Mouse (Mus musculus) CH12.LX (cell line): ENCODE measurements around the gene Shbg. TPM values are rescaled to one million over a fixed set of nuclear protein-coding genes. Genes with fewer than 3 reads are reported as not detected.
A peak's percentile ranks its signal among the peaks of the same experiment; 100 is the strongest.

Experiments
- DNase-seq: peaks from one replicate; pipeline ENCODE4 v3.0.0-alpha.2; 2013; ENCODE audit errors: extremely low read depth
- H3K27ac ChIP-seq: 2 replicates; pipeline ENCODE4 v1.5.1; 2012; ENCODE audit warnings: low read depth, mild to moderate bottlenecking, control low read depth, moderate library complexity; ENCODE audit not compliant: insufficient read depth
- H3K27me3 ChIP-seq: replicated peaks from 2 replicates; pipeline ENCODE3; 2012; ENCODE audit warnings: inconsistent platforms
- H3K36me3 ChIP-seq, 2 experiments: replicated peaks in 1 of 2; 2 replicates each; pipeline versions ENCODE3 to v1.6.1; 2012; ENCODE audit warnings: inconsistent platforms in 1 of 2, low read length in 1 of 2, mild to moderate bottlenecking in 1 of 2, mixed read lengths in 1 of 2, moderate library complexity in 1 of 2; ENCODE audit not compliant: control insufficient read depth in 1 of 2, insufficient read depth in 1 of 2
- H3K4me1 ChIP-seq, 2 experiments: 2 replicates each; pipeline ENCODE4 v1.6.1; 2012; ENCODE audit warnings: inconsistent platforms in 1 of 2, moderate library complexity in 1 of 2; ENCODE audit not compliant: insufficient read depth in 2 of 2, control insufficient read depth in 1 of 2
- H3K4me2 ChIP-seq: 2 replicates; pipeline ENCODE4 v1.6.1; 2012; ENCODE audit warnings: low read depth, mild to moderate bottlenecking, control low read depth; ENCODE audit not compliant: poor library complexity, insufficient read depth, severe bottlenecking
- H3K4me3 ChIP-seq, 3 experiments: fragments of 150-350 bp in 1 of 3; sonication (generic) in 1 of 3; replicated peaks in 1 of 3; 2 replicates each; pipeline versions ENCODE3 to v1.5.1; 2011 to 2012; ENCODE audit warnings: low read depth in 2 of 3, low read length in 2 of 3, mild to moderate bottlenecking in 2 of 3, moderate library complexity in 2 of 3, control low read depth in 1 of 3, improper control_type of control experiment in 1 of 3, inconsistent platforms in 1 of 3, mixed read lengths in 1 of 3; ENCODE audit not compliant: poor library complexity in 1 of 3
- H3K79me2 ChIP-seq: replicated peaks from 2 replicates; pipeline ENCODE4 v1.6.1; 2012; ENCODE audit warnings: mild to moderate bottlenecking, moderate library complexity; ENCODE audit not compliant: control insufficient read depth, poor library complexity, insufficient read depth, severe bottlenecking; ENCODE audit errors: extremely low read depth
- H3K9ac ChIP-seq: 2 replicates; pipeline ENCODE4 v1.6.1; 2012; ENCODE audit warnings: low read depth, mild to moderate bottlenecking, control low read depth, moderate library complexity; ENCODE audit not compliant: insufficient read depth
- H3K9me3 ChIP-seq: replicated peaks from 2 replicates; pipeline ENCODE3; 2012; ENCODE audit warnings: low read length, inconsistent platforms, mixed read lengths
- CHD2 ChIP-seq: IDR thresholded peaks from 2 replicates; pipeline ENCODE4 v1.6.1; 2011; ENCODE audit warnings: low read length, improper control_type of control experiment
- CTCF ChIP-seq, 2 experiments: IDR thresholded peaks in 1 of 2; conservative IDR thresholded peaks in 1 of 2; 2 replicates each; pipeline ENCODE4 v1.5.1; 2011 to 2012; ENCODE audit warnings: low read depth in 2 of 2, low read length in 2 of 2, improper control_type of control experiment in 1 of 2, inconsistent platforms in 1 of 2, mild to moderate bottlenecking in 1 of 2, moderate library complexity in 1 of 2
- EP300 ChIP-seq: IDR thresholded peaks from 2 replicates; pipeline ENCODE4 v1.6.1; 2011; ENCODE audit warnings: low read length, improper control_type of control experiment
- HCFC1 ChIP-seq: IDR thresholded peaks from 2 replicates; pipeline ENCODE4 v1.6.1; 2012; ENCODE audit warnings: low read depth, mild to moderate bottlenecking, inconsistent platforms, low read length, improper control_type of control experiment
- JUND ChIP-seq: conservative IDR thresholded peaks from 2 replicates; pipeline ENCODE4 v1.6.1; 2011; ENCODE audit warnings: low read depth, low read length, improper control_type of control experiment
- MAX ChIP-seq: IDR thresholded peaks from 2 replicates; pipeline ENCODE4 v1.6.1; 2011; ENCODE audit warnings: low read length, improper control_type of control experiment
- MEF2A ChIP-seq: IDR thresholded peaks from 2 replicates; pipeline ENCODE4 v1.6.1; 2014; ENCODE audit warnings: low read depth, mild to moderate bottlenecking, inconsistent platforms, low read length, improper control_type of control experiment, borderline replicate concordance
- MYC ChIP-seq: IDR thresholded peaks from 2 replicates; pipeline ENCODE4 v1.6.1; 2011; ENCODE audit warnings: low read depth, mild to moderate bottlenecking, improper control_type of control experiment, low read length
- NRF1 ChIP-seq: IDR thresholded peaks from 2 replicates; pipeline ENCODE4 v1.6.1; 2014; ENCODE audit warnings: low read depth, mild to moderate bottlenecking, inconsistent platforms, low read length, improper control_type of control experiment, moderate library complexity
- PAX5 ChIP-seq: IDR thresholded peaks from 2 replicates; pipeline ENCODE4 v1.6.1; 2012; ENCODE audit warnings: low read length, inconsistent platforms, mixed read lengths
- POLR2AphosphoS2 ChIP-seq: IDR thresholded peaks from 2 replicates; pipeline ENCODE4 v1.6.1; 2011; ENCODE audit warnings: low read depth, low read length, improper control_type of control experiment
- RAD21 ChIP-seq: IDR thresholded peaks from 2 replicates; pipeline ENCODE4 v1.6.1; 2011; ENCODE audit warnings: low read depth, mild to moderate bottlenecking, low read length, improper control_type of control experiment, moderate library complexity
- RCOR1 ChIP-seq: conservative IDR thresholded peaks from 2 replicates; pipeline ENCODE4 v1.6.1; 2012; ENCODE audit warnings: low read depth, mild to moderate bottlenecking, inconsistent platforms, low read length, improper control_type of control experiment
- SIN3A ChIP-seq: IDR thresholded peaks from 2 replicates; pipeline ENCODE4 v1.6.1; 2012; ENCODE audit warnings: low read length, improper control_type of control experiment, inconsistent platforms
- SMC3 ChIP-seq: IDR thresholded peaks from 2 replicates; pipeline ENCODE4 v1.6.1; 2011; ENCODE audit warnings: low read depth, low read length, improper control_type of control experiment
- USF1 ChIP-seq: IDR thresholded peaks from 2 replicates; pipeline ENCODE4 v1.6.1; 2014; ENCODE audit warnings: low read depth, mild to moderate bottlenecking, inconsistent platforms, low read length, improper control_type of control experiment
- USF2 ChIP-seq: conservative IDR thresholded peaks from 2 replicates; pipeline ENCODE4 v1.6.1; 2011; ENCODE audit warnings: low read depth, low read length, improper control_type of control experiment
- dilution Hi-C: fragments of 300-500 bp; cut with MboI; formaldehyde crosslinking; loops from 2 replicates; pipeline ENCODE4 v1.14.3; 2020; ENCODE audit warnings: low sequenced_read_pairs; ENCODE audit not compliant: extremely low pct_unique_long_range_greater_than_20kb, extremely low pct_ligation_motif_present
- in situ Hi-C: fragments of 300-500 bp; cut with MboI; formaldehyde crosslinking; loops from 3 replicates; pipeline ENCODE4 v1.14.3; 2019; ENCODE audit warnings: low sequenced_read_pairs, low pct_ligation_motif_present, low pct_unique_long_range_greater_than_20kb, mixed read lengths
- polyA plus RNA-seq: library from polyadenylated mRNA; unstranded; fragments of >175 nt; gene quantifications from 2 replicates; pipeline ENCODE4 v1.2.1, GENCODE M21; 2012; ENCODE audit warnings: low read depth; ENCODE audit not compliant: insufficient read length
- total RNA-seq, 2 experiments: library from RNA; depleted of rRNA; stranded (reverse); fragments of 300-350 nt in 1 of 2; fragments of >200 nt in 1 of 2; gene quantifications; 2 replicates each; pipeline ENCODE4 v1.2.3; 2012 to 2014

Shbg gene
- total and polyA plus RNA-seq, 3 experiments = not detected

- Histone ChIP-seq H3K79me2 (peaks cover 7% of the 10 kb centered on the region), H3K36me3 (peaks cover 72 to 89% of the 10 kb centered on the region in 2 experiments), H3K9ac (no peak within 1 kb of the TSS), H3K4me3 (no peak within 1 kb of the TSS), H3K4me2 (no peak within 1 kb of the TSS), H3K9me3 (no peaks in the 10 kb centered on the region), H3K27me3 (no peaks in the 10 kb centered on the region), H3K27ac (no peak within 1 kb of the TSS), H3K4me1 (peaks cover 0 to 74% of the 10 kb centered on the region in 2 experiments; a peak in 2 of 4 replicates)
- peak; percentile 16 to 48; a peak in 2 of 4 replicates for TF ChIP-seq CTCF (conservative IDR thresholded peaks at IDR 0.05 in 1 of 2, IDR thresholded peaks at IDR 0.05 in 1 of 2; ENCODE audit: low read depth in 2 of 2, low read length in 2 of 2)
- TF ChIP-seq CHD2 = 0 out of 2 replicates have a peak, but pooled peaks have one; percentile 22
- no peak for TF ChIP-seq JUND
- TF ChIP-seq USF2 = no peak
- TF ChIP-seq POLR2AphosphoS2 = 0 out of 2 replicates have a peak, but pooled peaks have one; percentile 7
- peak; percentile 40 for TF ChIP-seq SMC3
- no peak for TF ChIP-seq EP300
- no peak for TF ChIP-seq MYC
- TF ChIP-seq RAD21 = peak; percentile 11
- in situ Hi-C loops = no loop called here
- DNase-seq = peak; percentile 75
- dilution Hi-C loops = no loop called here
Observed at GRCm38 (mm10) chr11:69655264-69656064, 37.8 kb upstream of the Shbg start, which contains the start of gene Sox15. Gene Sox15 (plus strand): TSS chr11:69655314.

GRCm38 (mm10) chr11:69654760-69655159 is 37.1 kb upstream of the Shbg start:
- H3K4me1 ChIP-seq = peaks cover 0 to 67% of the 10 kb centered on the region in 2 experiments; a peak in 2 of 4 replicates
- dilution Hi-C loops (no loop called here), in situ Hi-C loops (no loop called here)
- no peak overlapping the region for H3K27ac ChIP-seq
- 0 out of 2 replicates have a peak, but pooled peaks cover under 1% of the 10 kb centered on the region for H3K79me2 ChIP-seq
- H3K4me3 ChIP-seq = no peak overlapping the region
- TF ChIP-seq RCOR1 (no peak), NRF1 (no peak), SIN3A (0 out of 2 replicates have a peak, but pooled peaks have one; percentile 12), MEF2A (no peak), POLR2AphosphoS2 (0 out of 2 replicates have a peak, but pooled peaks have one; percentile 1), HCFC1 (0 out of 2 replicates have a peak, but pooled peaks have one; percentile 28), MAX (no peak), USF1 (no peak), PAX5 (no peak)
- H3K27me3 ChIP-seq = no peaks in the 10 kb centered on the region
- no peak overlapping the region for H3K4me2 ChIP-seq
- H3K9me3 ChIP-seq = no peaks in the 10 kb centered on the region
- peaks cover 79 to 89% of the 10 kb centered on the region in 2 experiments for H3K36me3 ChIP-seq
- no peak for DNase-seq
- H3K9ac ChIP-seq = no peak overlapping the region
